Mouse (Mus musculus): ENCODE results near the gene Ndrg3. TPM values are rescaled to one million over a fixed set of nuclear protein-coding genes. Genes with fewer than 3 reads are reported as not detected.

The Ndrg3 gene
- total RNA-seq, 2 experiments from 2014 or later: 22.4 to 23.9 TPM

DNA sequence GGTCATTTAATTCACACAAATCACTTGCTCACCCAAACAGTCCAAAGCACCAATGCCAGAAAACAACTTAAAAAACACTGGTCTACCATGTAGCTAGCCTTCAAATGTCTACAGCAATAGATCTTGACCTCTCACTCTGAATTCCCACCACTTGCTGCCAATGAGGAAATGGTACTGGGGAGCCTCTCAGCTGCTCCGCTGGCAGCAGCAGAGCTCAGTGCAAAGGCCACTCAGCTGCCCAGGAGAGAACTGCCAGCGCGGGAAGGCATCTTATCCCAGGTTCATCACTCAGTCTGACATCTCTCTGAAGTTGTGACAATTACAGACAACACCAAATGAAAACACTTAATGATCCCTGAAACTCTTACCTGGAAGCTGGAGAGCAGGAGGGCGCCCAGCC, 10.5 kb upstream of the Ndrg3 start:
- ATAC-seq (ENCODE audit: poor library complexity, severe bottlenecking): no peak

DNA sequence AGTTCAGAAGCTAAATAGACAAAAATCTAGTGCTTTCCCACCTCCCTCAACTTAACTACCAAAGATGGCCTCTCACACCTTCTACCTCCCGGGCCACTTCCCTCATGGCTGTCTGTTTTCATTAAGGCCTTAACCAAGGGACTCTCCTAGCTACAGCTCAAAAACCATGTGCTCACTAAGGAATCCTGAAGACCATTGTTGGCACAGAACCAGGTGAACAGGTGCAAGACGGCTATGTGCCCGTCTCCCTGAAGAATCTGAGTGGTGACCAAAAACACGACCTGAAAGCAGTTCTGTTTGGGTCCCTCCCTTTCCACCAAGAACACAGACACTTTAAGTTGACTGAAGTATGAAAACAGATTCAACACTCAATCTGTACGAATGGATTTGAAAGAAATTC, 6.4 kb upstream of the Ndrg3 start:
- ATAC-seq (ENCODE audit: poor library complexity, severe bottlenecking): no peak

DNA sequence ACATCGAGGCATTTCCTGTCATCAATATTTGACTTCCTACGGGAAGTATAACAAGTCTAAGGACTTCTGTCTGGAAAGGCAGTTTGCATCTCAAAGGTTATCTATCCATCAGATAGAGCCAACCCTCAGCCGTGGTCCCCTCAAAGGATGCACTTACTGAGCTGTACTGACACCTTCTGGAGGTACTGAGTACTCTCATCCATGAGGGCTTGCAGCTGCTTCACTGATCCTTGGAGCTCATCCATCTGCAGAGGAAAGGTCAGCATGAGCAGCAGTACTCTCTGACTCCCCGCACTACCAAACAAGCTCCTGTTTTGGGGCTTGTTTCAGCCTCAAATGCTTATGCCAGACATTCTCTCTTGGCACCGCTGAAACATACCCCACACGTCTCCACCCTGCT, 4.7 kb upstream of the Ndrg3 start:
- no peak for ATAC-seq (ENCODE audit: poor library complexity, severe bottlenecking)

DNA sequence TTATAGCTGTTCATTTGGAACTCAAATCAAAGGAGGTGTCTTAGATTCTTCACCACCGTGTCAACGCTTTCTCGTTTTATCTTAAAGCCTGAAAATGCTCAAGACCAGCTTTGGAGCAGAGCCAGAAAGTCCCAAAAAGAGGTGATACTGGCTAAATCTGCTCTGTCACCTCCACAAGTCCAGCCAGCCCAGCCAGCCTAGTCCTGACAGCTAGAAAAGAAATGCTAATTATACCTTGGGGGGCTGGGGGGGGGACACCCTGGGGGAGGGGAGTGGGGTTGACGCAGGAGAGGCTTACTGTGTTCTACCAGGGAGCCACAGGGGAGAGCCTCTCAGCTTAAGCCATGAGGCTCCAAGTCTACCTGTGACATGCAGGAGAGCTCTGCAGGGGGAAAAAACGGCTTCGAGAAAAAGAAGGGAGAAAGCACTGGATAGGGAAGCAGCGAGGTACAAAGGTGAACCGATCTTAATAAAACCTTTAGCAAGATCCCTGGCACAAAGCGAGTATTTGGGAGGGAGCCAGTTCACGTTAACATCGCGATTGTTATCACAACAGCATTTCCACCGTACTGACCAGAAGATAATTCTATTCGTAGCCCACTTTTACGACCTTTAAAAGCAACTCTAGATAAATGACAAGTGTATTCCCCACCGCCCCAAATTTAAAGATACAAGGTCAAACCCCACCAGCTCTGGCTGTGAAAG, 977 bp downstream of the Ndrg3 start:
- 0 out of 2 replicates have a peak, but pooled peaks have one; percentile 0 for ATAC-seq (ENCODE audit: poor library complexity, severe bottlenecking)

DNA sequence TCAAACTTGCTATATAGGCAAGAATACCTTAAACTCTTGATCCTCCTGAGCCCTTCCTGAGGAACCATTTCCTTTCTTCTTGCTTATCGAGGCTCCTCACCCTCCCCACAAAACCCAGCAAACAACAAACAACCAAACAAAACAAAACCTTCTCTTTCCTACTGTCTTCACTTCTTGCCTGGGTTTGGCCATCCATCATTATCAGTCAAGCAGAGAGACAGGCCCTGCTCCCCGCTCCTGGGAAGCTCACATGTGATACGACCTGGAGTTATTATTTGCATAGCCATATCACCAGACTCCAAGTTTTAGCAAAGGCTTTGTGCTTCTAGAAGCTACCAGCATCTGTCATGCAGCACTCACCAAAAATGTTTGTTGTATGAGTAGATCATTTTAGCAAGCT, 4.5 kb downstream of the Ndrg3 start:
- no peak for ATAC-seq (ENCODE audit: poor library complexity, severe bottlenecking)

DNA sequence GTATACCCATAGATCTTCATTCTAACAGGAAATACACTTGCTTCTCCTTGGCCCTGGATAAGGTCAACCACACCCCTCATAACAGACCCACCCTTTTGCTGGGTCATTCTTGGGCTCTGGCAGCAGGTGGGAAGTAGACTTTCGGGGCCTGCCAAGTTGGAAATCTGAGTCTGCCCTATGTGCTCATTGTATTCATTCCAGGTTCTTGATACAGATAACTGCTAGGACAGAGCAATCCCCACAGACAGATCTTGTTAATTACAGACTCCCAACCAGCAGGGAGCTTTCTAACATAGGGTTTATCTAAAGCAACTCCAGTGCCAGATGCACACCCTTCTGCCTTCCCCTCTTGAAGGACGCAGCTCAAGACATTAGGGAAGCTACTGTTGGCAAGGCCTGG, 9.0 kb downstream of the Ndrg3 start:
- no peak for ATAC-seq (ENCODE audit: poor library complexity, severe bottlenecking)

DNA sequence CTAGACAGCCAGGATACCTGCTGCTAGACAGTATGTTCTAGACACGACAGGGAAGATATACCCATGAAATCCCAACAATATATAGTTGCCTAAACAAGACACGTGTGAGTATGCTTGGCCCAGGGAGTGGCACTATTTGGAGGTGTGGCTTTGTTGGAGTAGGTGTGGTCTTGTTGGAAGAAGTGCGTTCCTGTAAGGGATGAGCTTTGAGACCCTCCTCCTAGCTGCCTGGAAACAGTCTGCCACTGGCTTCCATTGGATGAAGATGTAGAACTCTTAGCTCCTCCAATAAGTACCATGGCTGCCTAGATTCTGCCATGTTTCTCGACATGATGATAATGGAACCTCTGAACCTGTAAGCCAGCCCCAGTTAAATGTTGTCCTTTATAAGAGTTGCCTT, 10.6 kb downstream of the Ndrg3 start:
- no peak for ATAC-seq (ENCODE audit: poor library complexity, severe bottlenecking)

DNA sequence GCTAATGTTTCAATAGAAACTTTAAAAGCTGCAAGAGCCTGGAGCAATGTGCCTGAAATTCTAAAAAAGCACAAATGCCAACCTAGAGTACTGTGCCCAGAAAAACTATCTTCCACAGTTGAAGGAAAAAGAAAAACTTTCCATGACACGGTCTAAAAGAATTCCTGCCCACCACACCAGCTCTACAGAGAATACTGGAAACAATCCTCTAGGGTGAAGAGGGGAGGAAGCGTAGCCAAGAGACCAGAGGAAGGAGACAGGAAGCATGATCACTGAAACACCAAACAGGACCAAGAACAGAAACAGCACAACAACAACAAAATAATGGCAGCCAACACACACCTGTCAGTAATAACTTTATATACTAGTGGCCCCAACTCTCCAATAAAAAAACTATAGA, 11.8 kb downstream of the Ndrg3 start:
- no peak for ATAC-seq (ENCODE audit: poor library complexity, severe bottlenecking)

DNA sequence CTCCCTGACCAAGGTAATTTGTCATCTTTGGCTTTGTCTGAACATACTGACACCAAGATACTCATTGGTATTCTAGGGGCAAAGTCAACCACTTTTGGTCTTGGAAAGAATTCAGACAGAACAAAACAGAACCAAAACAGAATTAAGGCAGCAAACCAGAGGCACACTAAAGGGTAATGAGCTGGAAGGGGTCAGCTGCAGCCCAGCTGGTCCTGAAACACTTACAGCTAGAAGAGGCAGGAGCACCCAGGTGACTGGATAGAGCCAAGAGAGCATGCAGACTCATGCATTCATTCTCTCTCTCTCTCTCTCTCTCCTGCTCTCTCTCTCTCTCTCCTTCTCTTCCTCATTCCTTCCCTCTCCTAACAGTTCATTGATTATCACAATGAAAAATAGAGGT, 15.1 kb downstream of the Ndrg3 start:
- no peak for ATAC-seq (ENCODE audit: poor library complexity, severe bottlenecking)

DNA sequence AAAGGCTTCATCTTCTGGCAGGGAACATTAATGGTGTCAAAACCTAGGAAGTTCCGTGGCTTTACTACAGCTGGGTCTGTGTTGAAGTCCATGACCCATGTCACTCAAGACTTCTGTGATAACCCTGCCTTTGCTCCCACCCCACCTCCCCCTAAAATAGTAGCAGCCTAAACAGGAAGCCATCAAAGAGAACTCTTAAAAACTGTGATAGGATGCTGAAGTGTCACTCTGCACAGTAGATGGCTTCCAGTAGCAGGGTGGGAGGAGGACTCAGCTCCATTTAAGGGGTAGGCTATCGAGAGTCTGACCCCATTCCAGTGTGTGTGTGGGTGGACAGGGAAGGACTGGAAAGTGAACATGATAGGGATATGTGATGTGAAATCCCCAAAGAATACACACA, 16.9 kb downstream of the Ndrg3 start:
- ATAC-seq (ENCODE audit: poor library complexity, severe bottlenecking): no peak

DNA sequence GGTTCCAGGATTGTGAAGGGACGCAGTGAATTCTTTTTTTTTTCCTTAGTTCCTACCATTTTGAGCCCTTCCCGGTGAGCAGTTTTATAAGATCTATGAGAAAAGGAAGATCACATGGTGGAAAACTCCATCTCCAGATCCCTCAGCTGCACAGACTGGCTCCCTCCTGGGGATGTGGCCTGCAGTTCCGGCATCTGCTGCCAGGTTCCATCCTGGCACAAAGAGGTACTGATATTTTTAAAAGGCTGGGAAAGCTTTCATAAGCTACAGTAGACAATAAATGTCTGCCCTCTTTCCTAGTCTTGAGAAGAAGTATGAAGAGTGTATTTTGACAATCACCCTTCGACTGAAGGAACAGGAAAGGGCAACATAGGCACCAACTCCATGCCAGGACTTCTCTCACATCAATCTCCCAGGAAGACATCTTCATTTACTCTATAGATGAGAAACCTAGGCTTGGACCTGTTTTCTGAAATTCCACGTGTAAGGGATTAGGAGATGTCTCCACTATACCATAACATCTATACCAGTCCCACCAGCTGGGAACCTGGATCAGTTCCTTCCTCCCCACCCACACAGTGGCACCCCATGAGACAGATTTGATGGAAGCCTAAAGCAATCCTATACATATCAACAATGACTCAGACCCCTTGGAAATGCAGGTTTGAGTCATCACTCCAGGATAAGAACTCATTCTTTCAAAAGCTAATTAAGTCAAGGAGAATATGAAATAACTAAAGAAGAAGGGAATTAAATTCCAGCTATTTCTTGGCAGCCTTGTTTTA, 18.3 kb downstream of the Ndrg3 start:
- ATAC-seq (ENCODE audit: poor library complexity, severe bottlenecking): no peak

DNA sequence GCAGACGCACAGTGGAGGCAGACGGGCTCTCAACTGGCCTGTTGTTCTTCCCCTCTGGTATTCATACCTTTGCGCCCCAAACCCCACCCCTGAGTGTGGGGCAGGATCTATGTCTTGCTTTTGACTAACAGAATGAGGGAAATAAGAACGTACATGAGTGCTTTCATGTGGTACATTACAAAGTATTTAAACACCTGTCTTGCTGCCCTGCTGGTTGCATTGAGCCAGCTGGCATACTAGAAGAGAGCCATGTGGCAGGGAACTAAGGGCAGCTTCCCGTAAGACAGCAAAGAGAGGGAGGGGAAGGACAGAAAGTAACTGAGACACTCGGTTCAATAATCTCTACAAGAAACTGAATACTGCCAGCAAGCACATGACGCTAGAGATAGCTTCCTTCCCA, 21.6 kb downstream of the Ndrg3 start:
- no peak for ATAC-seq (ENCODE audit: poor library complexity, severe bottlenecking)

DNA sequence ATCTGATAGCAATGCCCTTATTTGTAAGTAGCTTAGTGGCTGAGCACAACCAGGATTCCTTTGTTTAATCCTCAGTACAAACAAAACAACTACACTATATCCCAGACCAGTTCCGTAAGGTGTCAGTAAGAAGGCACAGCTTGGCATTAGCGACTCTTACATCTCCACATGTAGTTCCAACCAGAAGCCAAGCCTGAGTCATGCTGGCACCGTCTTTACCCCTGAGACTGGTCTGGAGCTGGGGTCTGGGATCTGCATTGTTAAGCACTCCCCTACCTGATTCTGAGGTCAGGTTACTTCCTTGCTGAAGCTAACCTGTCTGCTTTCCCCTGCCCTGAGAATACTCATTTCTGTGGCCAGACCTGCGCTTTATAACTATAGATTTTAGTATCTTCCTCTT, 23.4 kb downstream of the Ndrg3 start:
- no peak for ATAC-seq (ENCODE audit: poor library complexity, severe bottlenecking)

DNA sequence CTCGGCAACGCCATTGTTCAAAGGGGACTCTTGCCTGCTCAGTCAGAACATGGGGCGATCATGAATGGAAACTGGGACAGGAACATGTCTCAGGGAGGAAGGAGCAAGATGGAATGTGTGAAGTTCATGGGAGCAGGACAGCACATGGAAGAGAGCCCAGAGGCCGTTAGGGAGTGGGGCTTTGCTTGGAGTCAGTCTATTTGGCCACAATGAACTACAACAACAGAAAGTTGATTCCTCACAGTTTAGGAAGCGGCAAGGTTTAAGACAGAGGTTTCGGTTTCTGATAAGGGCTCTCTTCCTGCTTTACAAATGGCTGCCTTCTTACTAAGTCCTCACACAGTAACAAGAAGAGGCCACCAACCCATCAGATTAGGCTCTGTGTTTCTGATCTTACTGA, 24.5 kb downstream of the Ndrg3 start:
- ATAC-seq (ENCODE audit: poor library complexity, severe bottlenecking): no peak

DNA sequence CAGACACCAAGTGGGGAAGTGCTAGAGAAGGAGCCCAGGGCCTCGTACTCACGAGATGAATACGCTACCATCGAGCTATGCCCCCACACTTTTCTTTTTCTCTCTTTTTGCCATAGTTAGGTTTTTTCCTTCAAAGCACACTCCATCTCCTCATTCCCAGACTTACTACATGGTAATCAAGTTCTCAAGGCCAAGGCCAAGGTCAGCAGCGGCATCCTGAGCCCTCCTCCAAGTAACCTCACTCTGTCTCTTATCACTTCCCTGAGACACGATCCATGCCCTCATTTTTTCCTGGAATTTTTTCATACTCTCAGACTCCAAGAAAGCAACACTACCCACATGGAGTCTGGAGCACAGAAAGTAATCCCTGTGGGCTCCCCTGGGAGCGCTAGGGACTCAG, 28.0 kb downstream of the Ndrg3 start:
- ATAC-seq (ENCODE audit: poor library complexity, severe bottlenecking): no peak

DNA sequence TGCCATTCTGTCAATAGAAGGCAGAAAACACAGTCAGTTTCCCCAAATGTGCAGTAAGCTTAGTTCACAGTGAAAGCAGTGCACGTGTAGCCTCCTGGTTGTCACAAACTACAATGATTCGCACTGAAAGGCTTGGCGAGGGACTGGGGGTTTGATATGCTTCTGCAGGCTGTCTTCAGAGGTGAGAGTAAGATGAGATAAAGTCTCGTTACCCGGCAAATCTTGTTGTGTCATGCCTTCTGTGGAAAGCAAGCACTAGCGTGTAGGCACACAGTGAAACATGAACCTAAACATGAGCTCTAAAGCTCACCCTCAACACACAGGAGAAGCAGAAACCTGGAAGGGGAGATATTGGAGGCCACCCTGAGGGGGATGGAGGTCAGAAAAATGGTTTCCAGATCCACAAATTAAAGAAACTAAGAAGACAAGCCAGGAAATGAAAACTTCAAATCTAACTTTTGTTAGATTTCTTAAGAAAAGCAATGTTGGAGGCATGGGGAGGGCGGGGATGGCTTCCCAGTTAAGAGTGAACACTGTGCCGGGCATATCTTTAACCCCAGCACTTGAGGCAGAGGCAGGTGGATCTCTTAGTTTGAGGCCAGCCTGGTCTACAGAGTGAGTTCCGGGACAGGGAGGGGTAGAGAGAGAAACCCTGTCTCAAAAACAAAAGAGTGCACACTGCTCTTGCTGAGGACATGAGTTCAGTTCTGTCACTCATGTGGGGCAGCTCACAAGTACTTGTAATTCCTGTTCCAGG, 33.2 kb downstream of the Ndrg3 start:
- no peak for ATAC-seq (ENCODE audit: poor library complexity, severe bottlenecking)

DNA sequence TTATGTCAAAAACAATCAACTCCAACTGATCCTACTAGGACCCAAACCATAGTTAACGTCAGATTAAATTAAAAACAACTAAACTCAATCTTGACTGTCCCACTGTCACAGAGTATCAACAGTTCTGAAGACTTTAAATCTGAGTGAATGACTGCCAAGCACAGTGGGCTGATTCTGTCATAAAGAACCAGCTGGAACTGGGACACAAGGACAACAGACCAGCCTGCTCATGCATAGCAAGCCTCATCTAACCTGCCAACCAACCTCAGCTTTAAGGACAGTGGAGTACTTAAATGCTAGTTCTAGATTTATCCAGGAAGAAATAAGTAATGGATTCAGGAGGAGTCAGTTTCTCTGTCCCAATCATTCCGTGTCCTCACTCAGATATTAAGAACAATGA, 34.8 kb downstream of the Ndrg3 start:
- no peak for ATAC-seq (ENCODE audit: poor library complexity, severe bottlenecking)

DNA sequence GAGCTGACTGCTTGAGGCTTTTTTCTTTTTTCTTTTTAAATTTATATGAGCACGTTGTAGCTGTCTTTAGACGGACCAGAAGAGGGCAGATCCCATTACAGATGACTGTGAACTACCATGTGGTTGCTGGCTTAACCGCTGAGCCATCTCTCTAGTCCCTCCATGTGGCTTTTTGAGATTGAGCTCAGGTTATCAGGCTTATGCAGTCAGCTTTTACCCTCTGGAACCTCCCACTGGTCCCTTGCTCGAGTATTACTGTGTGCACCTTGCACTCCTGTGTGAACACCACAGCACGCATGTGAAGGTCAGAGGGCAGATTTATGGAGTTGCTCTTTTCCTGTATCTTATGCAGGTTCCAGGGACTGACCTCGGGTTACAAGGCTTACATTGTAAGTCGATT, 35.5 kb downstream of the Ndrg3 start:
- ATAC-seq (ENCODE audit: poor library complexity, severe bottlenecking): no peak

DNA sequence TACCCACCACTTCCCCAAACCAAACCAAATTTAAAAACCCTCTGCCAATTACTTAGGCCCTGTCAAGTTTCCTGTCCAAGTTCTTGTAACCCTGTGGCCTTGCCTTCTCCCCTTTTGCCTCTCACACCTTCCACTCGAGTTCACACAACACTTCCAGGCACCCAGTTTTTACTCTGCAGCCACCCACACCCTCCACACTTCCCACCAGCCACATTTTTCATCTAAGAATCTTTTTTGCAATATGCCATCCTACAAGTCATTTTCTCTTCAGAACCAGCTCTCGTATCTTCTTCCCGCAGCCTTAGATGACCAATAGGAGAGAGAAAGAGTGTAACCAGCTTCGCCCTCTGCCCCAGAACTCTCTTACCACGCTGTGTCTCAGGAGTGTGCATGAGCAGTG, 37.4 kb downstream of the Ndrg3 start:
- ATAC-seq (ENCODE audit: poor library complexity, severe bottlenecking): no peak

DNA sequence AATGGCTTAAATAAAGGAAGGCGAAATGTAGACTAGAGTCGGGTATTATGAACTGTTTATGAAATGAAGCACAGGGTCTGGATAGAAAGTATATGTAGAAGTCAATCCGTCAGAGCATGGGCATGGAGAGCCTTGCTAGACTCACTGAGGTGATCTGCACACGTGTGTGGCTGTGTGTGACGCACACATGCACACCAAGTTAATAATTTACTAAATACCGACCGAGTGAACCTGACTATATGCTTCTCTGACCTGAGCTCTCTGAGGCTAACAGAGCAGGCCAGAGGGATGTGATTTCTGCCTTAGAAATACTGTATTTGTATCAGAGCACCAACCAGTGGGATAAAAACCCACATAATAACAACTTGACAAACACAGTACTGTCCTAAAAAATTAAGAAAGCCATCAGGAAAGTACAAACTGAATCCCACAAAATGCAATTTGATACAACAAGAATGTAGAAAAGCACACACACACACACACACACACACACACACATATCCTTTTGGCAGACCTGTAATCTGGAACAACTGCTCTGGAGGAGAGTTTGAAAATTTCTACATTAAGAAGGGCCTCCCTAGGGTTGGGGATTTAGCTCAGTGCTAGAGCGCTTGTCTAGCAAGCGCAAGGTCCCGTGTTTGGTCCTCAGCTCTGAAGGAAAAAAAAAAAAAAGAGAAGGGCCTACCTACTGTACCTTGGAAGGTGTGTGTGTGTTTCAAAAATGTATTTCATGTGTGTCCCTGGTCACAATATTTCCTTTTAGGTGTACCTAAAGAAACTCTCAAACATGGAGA, 40.4 kb downstream of the Ndrg3 start:
- no peak for ATAC-seq (ENCODE audit: poor library complexity, severe bottlenecking)

DNA sequence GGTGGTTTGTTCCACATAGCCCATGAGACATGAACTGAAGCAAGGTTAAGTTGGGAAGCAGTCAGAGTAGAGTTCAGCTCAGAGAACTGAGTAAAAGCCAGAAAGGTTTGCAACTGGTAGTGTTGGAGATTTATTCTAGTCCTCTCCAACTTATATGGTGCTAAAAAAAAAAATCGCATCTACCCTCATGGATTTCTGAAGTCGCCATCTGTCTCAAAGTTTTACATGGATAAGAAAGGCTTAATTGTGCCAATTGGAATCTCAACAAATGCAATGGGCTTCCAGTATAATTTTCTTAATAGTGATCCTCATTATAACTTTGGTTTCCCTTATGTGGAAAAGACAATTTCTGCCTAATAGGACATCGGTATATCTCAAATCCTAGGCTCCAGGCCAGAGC, 41.0 kb downstream of the Ndrg3 start:
- no peak for ATAC-seq (ENCODE audit: poor library complexity, severe bottlenecking)
